11 mouse cellular contexts compared by ENCODE assay signal in genomic region chr3:38045989-38046388, GRCm38 (mm10).
"Had no signal": no experiment of that assay in that cellular context is flagged by ENCODE, and none has a peak within 500 bp of the region (broad histone marks: within the 10 kb centered on the region; RNA-seq: fewer than 3 reads in every experiment).

No protein-coding gene starts in this region.

- ATAC-seq: midbrain, embryonic 15.5 days had no signal

- H3K9ac ChIP-seq: limb, embryonic 13.5 days; liver, embryonic 14.5 days; midbrain, embryonic 15.5 days had no signal

- H3K9me3 ChIP-seq: limb, embryonic 13.5 days; midbrain, embryonic 15.5 days had no signal

- H3K4me2 ChIP-seq: limb, embryonic 13.5 days; midbrain, embryonic 11.5 days; midbrain, embryonic 15.5 days had no signal

- H3K36me3 ChIP-seq: limb, embryonic 13.5 days; midbrain, embryonic 15.5 days had no signal

- H3K4me3 ChIP-seq: layer of hippocampus, adult 2 months; limb, embryonic 13.5 days; midbrain, embryonic 15.5 days had no signal

- H3K27ac ChIP-seq: layer of hippocampus, adult 2 months; limb, embryonic 13.5 days; liver, embryonic 14.5 days; midbrain, embryonic 15.5 days; stomach, postnatal 0 days had no signal

- DNase-seq: kidney, adult 18-20 months; lung, adult 2 months; lung, postnatal 36 days; right cerebral cortex, adult 18-20 months; right cerebral cortex, postnatal 25 days had no signal

- H3K27me3 ChIP-seq: limb, embryonic 13.5 days; midbrain, embryonic 15.5 days had no signal

- H3K4me1 ChIP-seq: midbrain, embryonic 15.5 days had no signal
